Mouse (Mus musculus): ENCODE results near the gene Rtn4rl2.

Rtn4rl2 gene

DNA sequence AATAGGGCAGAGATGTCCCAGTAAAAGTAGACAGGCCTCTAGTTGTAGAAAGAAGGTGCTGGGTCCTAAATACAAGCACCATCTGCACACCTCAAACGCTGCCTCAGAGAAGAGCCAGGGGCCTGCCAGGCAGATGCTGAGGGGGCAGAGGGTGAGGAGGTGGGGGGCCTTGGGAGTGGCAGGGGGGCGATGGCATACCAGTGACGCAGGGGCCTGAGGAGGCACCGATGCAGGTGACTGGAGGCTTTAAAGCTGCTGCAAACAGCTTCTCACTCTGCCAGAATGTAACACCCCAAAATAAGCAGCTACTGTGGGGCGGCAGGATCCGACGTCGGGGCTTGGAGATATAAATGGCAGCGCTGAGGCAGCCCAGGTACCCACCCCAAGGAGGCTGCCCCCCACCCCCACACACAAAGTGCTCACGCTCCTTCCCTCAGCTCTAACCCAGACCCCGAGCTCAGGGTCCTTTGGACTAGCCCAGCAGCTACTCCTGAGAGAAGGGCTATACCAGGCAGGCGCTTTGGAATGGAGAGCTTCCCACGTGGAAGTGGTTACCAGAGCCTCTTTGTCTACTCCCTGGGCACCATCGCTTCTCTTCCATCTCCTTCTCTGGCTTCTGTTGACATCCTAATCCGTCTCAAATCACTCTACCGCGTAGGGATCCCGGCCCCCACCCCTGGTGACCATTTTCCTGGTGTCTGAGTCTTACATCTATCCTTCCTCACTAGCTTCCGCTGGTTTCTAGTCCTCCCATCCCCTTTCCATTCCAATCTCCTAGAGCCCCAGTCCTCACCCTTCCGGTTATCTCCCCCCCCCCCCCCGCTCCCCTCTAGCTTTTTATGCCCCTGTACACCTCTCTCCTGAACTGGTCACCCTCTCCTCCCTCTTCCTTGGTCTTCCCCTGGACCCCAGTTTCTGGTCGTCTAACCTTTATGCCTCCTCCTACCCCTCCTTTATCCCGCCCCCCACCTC, 1.1 kb downstream of the Rtn4rl2 start:
- no peak for DNase-seq (ENCODE audit: low spot score in 2 of 2)

DNA sequence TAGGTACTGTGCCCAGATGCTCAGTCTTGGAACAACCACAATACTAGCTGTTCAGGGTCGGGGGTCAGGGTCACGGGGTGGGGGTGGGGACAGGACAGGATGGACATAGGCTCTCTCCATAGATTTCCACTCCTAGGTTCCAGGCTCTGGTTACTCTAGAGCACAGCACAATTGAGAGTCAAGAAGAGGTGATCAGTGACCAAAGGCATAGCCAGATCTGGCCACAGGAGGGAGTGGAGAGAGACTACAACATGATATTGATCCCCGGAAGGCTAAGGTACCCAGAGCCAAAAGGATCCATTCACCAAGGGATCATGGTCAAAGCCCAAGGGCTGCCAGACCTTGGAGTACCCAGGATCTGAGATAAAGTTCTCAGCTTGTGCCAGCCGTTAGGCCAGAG, 1.9 kb downstream of the Rtn4rl2 start:
- DNase-seq (ENCODE audit: low spot score in 2 of 2) = no peak

GRCm38 (mm10) chr2:84883942-84884341, 2.6 kb downstream of the Rtn4rl2 start:
- no peak for DNase-seq (ENCODE audit: low spot score in 2 of 2)

GRCm38 (mm10) chr2:84883530-84883929, 3.0 kb downstream of the Rtn4rl2 start:
- no peak for DNase-seq (ENCODE audit: low spot score in 2 of 2)

- DNase-seq (ENCODE audit: low spot score in 2 of 2) = no peak
Measured at GRCm38 (mm10) chr2:84883084-84883483, 3.4 kb downstream of the Rtn4rl2 start.

GRCm38 (mm10) chr2:84882606-84883005, 3.9 kb downstream of the Rtn4rl2 start:
- DNase-seq (ENCODE audit: low spot score in 2 of 2) = no peak

- no peak for DNase-seq (ENCODE audit: low spot score in 2 of 2)
Measured at GRCm38 (mm10) chr2:84880590-84880989, 5.9 kb downstream of the Rtn4rl2 start.

- DNase-seq (ENCODE audit: low spot score in 2 of 2) = no peak
Measured at GRCm38 (mm10) chr2:84875842-84876241, 10.7 kb downstream of the Rtn4rl2 start.

DNA sequence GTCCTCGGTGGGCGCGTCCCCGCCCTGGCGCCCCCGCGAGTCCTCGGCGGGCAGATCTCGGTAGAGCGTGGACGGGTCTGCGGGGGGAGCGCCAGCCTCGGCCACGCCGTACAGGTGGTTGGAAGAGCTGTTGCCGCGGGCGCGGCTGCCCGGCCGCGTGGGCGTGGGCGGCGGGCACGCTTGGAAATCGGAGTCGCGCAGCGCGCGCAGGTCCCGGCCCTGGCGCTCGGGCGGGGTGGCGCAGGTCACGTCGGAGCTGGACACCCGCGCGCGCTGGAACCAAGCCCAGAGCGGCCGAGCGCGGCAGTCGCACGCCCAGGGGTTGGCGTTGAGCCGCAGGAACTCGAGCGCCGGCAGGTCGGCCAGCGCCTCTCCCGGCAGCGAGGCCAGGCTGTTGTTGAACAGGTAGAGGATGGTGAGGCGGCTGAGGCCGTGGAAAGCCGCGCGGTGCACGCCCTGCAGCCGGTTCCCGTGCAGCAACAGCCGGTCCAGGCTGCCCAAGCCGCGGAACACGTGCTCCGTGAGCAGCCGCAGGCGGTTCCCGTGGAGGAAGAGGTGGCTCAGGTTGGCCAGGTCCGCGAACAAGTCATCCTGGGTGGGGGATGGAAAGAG, 14.3 kb downstream of the Rtn4rl2 start:
- DNase-seq (ENCODE audit: low spot score in 2 of 2) = peak in 1 of 2 experiments; percentile 56

DNA sequence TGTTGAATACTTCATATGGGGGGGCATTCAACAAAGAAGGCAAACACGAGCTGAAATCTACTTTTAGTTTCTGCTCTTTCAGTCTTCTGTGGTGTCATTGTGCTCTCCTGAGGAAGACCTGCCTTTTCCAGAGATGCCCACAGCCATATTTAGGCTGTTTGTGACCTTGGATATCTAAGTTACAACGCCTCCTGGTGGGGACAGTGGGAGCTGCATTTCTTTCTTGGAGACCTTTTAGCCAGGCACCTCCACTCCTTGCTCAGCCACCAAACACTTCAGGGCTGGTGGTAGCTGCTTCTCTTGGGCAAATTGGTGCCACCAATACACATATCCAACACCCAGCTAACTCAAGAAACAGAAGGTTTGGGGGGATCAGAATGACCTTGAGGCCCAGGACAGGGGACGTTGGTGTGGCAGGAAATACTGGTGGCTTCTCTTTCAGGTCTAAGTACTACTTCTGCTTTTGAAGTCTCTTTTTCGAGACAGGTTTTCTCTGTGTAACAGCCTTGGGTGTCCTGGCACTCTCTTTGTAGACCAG, 15.8 kb downstream of the Rtn4rl2 start:
- no peak for DNase-seq (ENCODE audit: low spot score in 2 of 2)

DNA sequence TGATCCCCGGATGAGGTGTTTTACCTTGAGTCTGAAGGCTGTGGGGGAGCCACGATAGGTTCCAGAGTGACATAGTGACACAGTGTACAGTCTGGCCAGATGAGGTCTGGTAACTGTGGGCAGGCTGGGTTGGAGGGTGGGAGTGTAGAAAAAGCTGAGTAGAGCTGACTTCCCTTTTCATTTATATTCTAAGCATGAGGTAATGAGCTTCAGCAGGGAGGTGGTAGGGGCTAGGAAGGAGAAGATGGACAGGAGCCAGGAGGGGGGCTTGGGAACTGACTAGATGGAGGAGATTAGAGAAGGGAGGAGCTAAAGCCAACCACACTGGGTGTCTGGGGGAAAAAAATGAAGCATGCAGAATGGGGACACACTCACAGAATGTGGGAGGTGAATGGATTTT, 17.5 kb downstream of the Rtn4rl2 start:
- DNase-seq (ENCODE audit: low spot score in 2 of 2) = no peak

DNA sequence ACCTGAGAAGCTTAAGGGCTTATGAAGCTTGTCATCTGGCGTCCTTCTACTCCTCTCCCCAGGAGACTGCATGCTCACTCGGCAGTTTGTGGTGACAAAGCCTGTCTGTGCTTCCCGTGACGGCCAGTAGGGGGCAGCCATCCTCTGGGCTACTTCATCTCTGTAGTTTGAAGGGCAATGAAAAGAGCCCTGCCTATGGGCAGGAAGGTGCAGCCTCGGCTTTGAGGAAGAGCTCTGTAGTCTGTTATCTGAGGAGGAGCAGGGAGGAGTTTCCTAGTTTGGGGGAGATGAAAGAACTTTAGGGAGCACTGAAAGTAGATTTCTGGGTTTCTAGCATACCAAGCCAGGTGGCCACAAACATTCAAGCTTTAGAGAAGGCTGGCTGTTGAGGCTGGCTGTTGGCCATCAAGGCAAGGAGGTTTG, 18.0 kb downstream of the Rtn4rl2 start:
- DNase-seq (ENCODE audit: low spot score in 2 of 2) = no peak

GRCm38 (mm10) chr2:84865616-84866571, 20.6 kb downstream of the Rtn4rl2 start:
- no peak for DNase-seq (ENCODE audit: low spot score in 2 of 2)

DNA sequence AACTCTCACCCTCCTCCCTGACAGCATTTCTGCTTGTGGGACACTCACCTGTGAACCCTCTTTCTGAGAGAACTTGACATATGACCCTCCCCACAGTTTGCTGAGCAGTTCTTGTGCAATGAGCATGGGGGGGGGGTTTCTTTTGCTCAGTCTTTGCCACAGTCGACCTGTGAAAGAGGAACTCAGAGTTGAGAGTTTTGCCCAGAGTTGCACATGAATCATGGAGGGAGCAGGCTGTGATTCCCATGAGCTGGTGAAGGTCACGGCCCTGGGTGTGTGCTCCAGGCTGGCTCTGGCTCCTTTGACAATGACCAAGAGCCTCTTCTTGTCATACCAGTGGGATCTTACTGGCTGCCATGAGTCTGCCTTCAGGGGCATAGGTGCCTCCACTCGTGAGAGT, 24.3 kb downstream of the Rtn4rl2 start:
- no peak for DNase-seq (ENCODE audit: low spot score in 2 of 2)

DNA sequence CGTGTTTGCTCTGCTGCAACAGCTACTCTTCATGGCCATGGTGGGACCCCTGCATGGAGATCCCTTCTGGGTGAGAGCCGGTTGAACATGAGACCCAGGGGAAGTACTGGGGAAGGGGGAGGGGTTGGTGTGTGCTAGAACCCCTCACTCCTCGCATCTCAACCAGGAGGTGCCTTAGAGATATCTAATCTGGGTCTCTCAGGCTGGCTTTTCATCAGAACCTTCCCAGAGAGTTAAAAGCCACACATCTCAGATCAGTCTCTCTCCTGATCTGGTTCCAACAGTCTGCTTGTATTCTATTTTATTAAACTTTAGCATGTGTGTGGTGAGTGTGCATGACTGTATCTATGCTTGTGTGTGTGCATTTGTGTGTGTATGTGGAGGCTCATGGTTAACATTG, 25.1 kb downstream of the Rtn4rl2 start:
- DNase-seq (ENCODE audit: low spot score in 2 of 2) = no peak

DNA sequence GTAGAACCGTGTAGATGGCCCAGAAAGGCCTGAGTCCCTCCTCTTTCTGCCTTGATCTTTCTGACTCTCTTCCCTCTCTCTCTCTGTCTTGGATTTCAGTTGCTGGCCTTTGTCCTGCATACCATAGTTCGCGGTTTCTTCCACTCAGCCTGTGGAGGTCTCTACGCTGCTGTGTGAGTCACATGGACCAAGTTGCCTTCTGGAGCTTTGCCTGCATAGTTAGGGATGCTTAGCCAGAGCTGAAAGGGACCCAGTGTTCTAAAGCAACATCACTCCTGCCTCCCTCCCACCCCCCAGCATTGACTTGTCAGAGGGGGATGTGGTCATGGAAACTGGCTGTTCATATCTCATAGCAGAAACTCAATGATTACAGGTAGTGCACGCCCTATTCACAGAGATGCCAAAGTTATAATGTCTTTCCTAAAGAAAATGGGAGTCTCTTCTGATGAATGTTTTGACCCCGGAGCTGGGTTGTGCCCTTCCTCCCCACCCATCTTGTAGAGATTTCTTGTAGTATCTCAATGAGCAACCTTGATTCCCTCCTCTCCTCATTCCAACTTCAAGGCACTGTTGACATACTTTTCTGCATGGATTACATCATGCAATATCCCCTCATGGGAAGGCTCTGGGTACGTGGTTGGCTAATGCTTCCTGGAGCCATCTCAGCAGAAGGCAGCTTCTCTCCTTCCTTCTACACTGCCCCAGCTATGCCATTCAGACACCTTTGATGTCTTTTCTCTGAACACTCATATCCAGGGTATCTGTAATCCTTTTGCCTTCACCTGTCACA, 26.3 kb downstream of the Rtn4rl2 start:
- no peak for DNase-seq (ENCODE audit: low spot score in 2 of 2)

DNA sequence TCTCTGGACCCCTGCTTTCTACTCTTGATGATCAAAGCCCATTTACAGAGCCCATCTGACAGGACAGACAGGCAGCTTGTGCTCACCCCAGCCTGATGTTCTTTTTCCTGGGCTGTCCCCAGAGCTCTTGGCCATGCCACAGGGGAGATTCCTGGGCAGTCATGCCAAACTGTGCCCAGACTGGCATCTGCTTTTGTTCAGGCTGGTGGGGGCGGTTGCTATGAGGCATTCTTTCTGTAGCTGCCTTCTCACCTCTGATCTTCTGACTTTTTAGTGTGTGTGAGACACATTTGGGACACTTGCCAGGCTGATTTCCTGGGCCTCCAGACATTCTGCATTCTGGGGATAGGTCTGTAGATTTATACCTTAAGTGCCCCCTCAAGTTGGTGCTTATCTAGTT, 28.0 kb downstream of the Rtn4rl2 start:
- no peak for DNase-seq (ENCODE audit: low spot score in 2 of 2)

GRCm38 (mm10) chr2:84855732-84856131, 30.8 kb downstream of the Rtn4rl2 start:
- DNase-seq (ENCODE audit: low spot score in 2 of 2) = no peak

GRCm38 (mm10) chr2:84851130-84852040, 35.1 kb downstream of the Rtn4rl2 start:
- DNase-seq (ENCODE audit: low spot score in 2 of 2) = peak in 1 of 2 experiments; percentile 70

All from urinary bladder, adult 18-20 months (tissue).